Mouse (Mus musculus): ENCODE results near the gene Ankrd6. TPM values are rescaled to one million over a fixed set of nuclear protein-coding genes. Genes with fewer than 3 reads are reported as not detected.

Ankrd6 gene
- total and polyA plus RNA-seq, 2 experiments from 2014 or later, result 22.7 to 38.1 TPM

DNA sequence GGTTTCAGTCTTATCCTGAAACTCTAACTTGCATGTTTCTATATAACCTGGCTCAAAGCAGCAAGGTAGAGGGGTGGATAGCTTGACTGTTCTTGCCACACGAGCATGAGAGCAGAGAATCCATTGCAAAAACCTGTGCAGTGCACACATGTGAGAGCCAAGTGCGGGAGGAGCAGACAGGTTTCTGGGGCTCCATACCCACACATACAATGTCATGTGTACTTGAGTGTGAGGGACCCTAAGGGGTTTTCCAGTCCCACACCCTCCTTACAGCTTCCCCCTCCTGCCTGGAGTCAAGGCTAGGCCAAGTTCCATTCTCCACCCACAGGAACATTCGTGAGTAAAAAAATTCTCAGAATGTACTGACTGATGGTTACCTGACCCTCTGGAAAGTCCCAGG, 10.8 kb upstream of the Ankrd6 start:
- no peak overlapping the region for H3K9ac ChIP-seq (replicated peaks; ENCODE audit: low read length, poor library complexity, severe bottlenecking)
- H3K4me1 ChIP-seq (ENCODE audit: insufficient read depth, low read length), result no peaks in the 10 kb centered on the region
- H3K27me3 ChIP-seq (ENCODE audit: insufficient read depth, low read length), result no peaks in the 10 kb centered on the region
- no peak for TF ChIP-seq CTCF (IDR thresholded peaks at IDR 0.05)
- H3K4me2 ChIP-seq (ENCODE audit: low read depth, low read length, poor library complexity, severe bottlenecking), result no peak overlapping the region
- DNase-seq (ENCODE audit: low spot score) (no peak), ATAC-seq (ENCODE audit: low FRiP score) (no peak)
- H3K9me3 ChIP-seq (ENCODE audit: low read length), result no peaks in the 10 kb centered on the region
- no peak overlapping the region for H3K4me3 ChIP-seq (ENCODE audit: low read depth, low read length)
- 83% methylated on average over 3 of the region's 3 CpGs for WGBS
- no peaks in the 10 kb centered on the region for H3K36me3 ChIP-seq (ENCODE audit: insufficient read depth, low read length)
- no peak overlapping the region for H3K27ac ChIP-seq (ENCODE audit: low read depth, low read length)

DNA sequence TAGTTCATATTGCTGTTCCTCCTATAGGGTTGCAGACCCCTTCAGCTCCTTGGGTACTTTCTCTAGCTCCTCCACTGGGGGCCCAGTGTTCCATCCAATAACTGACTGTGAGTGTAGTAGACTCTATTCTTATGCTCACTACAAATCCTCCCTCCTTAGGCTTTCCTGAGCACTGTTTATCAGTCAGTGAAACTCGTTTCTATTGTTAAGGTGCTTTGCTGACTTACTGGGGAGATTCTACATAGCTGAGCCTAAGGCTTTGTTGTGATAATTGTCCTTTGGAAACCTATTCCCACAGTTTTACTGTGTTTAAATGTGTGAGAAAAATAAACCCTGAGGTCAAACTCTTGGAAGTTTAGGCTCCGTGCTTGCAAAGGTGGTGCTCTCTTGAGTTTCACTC, 5.8 kb upstream of the Ankrd6 start:
- Histone ChIP-seq H3K4me2 (ENCODE audit: low read depth, low read length, poor library complexity, severe bottlenecking) (no peak overlapping the region), H3K27ac (ENCODE audit: low read depth, low read length) (no peak overlapping the region), H3K36me3 (ENCODE audit: insufficient read depth, low read length) (no peaks in the 10 kb centered on the region), H3K27me3 (ENCODE audit: insufficient read depth, low read length) (no peaks in the 10 kb centered on the region), H3K9me3 (ENCODE audit: low read length) (no peaks in the 10 kb centered on the region), H3K4me1 (ENCODE audit: insufficient read depth, low read length) (no peaks in the 10 kb centered on the region), H3K4me3 (ENCODE audit: low read depth, low read length) (no peak overlapping the region), H3K9ac (replicated peaks; ENCODE audit: low read length, poor library complexity, severe bottlenecking) (no peak overlapping the region)
- no peak for TF ChIP-seq CTCF (IDR thresholded peaks at IDR 0.05)
- no peak for ATAC-seq (ENCODE audit: low FRiP score)
- DNase-seq (ENCODE audit: low spot score), result no peak
- WGBS, result 28% methylated on average over 2 of the region's 2 CpGs

DNA sequence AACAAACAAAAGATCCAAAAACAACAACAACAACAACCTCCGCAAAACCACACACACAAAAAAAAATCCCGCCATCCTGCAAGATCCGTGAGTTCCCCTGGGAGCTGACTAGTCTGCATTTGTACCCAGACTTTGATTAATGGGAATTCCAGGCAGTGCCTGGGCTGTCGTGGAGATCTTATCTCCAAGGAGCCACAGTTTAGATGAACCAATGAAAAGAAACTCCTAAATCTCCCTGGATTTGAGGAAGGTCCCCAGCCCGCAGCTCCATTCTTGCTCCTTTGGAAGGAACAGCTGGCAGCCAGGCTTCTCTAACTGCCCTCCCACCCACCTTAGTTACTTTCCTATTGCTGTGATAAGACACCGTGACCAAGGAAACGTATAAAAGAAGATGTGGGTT, 2.0 kb upstream of the Ankrd6 start:
- no peak overlapping the region for H3K9ac ChIP-seq (replicated peaks; ENCODE audit: low read length, poor library complexity, severe bottlenecking)
- ATAC-seq (ENCODE audit: low FRiP score) (no peak), DNase-seq (ENCODE audit: low spot score) (peak; percentile 22)
- WGBS, result 24% methylated on average over 7 of the region's 7 CpGs
- no peak for TF ChIP-seq CTCF (IDR thresholded peaks at IDR 0.05)
- H3K36me3 ChIP-seq (ENCODE audit: insufficient read depth, low read length), result no peaks in the 10 kb centered on the region
- no peaks in the 10 kb centered on the region for H3K4me1 ChIP-seq (ENCODE audit: insufficient read depth, low read length)
- H3K4me3 ChIP-seq (ENCODE audit: low read depth, low read length), result no peak overlapping the region
- no peak overlapping the region for H3K27ac ChIP-seq (ENCODE audit: low read depth, low read length)
- H3K27me3 ChIP-seq (ENCODE audit: insufficient read depth, low read length), result no peaks in the 10 kb centered on the region
- no peaks in the 10 kb centered on the region for H3K9me3 ChIP-seq (ENCODE audit: low read length)
- no peak overlapping the region for H3K4me2 ChIP-seq (ENCODE audit: low read depth, low read length, poor library complexity, severe bottlenecking)

DNA sequence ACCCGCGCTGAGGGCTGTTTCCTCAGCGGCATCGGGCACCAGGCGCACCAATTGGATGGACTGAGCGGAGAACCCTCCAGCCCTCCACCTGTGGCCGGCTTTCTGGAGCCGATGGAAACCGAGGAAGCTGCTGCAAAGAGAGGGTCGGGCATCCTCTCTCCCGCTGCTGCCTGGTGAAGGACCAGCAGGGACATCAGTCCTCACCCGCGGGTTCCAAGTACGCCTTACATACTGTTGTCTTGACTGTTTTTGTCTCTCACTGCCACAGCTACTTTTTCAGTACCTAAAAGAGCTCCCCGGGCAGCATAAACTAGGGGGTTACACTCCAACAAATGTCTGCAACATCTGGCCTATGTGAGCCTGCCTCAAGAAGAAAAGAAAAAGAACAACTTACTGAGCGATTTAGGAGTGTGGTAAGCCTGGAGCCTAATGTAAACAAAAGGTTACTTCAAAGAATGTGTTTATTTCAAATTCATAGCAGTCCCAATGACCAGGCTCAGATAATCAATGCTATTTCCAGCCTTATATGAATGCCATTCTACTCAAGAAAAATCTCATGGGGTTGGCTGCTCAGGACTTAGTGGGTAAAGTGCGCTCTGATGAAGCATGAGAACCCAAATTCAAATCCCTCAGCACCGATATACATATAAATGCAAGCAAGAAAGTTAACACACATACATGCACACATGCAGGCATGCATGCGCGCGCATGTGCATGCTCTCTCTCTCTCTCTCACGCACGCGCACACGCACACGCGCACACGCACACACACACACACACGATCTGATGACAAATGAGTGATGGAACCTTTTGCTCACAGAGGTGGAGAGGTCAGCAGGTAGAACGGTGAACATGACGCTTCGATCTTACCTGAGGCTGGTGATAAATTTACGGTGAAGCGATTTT, 647 bp upstream of the Ankrd6 start:
- Histone ChIP-seq H3K36me3 (ENCODE audit: insufficient read depth, low read length) (no peaks in the 10 kb centered on the region), H3K27me3 (ENCODE audit: insufficient read depth, low read length) (no peaks in the 10 kb centered on the region), H3K4me1 (ENCODE audit: insufficient read depth, low read length) (no peaks in the 10 kb centered on the region), H3K27ac (ENCODE audit: low read depth, low read length) (no peak overlapping the region), H3K9me3 (ENCODE audit: low read length) (no peaks in the 10 kb centered on the region), H3K9ac (replicated peaks; ENCODE audit: low read length, poor library complexity, severe bottlenecking) (peak overlapping the region; percentile 64), H3K4me2 (ENCODE audit: low read depth, low read length, poor library complexity, severe bottlenecking) (peak overlapping the region; percentile 95), H3K4me3 (ENCODE audit: low read depth, low read length) (peak overlapping the region; percentile 73)
- 7% methylated on average over 34 of the region's 34 CpGs for WGBS
- DNase-seq (ENCODE audit: low spot score) (peak; percentile 27), ATAC-seq (ENCODE audit: low FRiP score) (no peak)
- TF ChIP-seq CTCF (IDR thresholded peaks at IDR 0.05), result no peak

DNA sequence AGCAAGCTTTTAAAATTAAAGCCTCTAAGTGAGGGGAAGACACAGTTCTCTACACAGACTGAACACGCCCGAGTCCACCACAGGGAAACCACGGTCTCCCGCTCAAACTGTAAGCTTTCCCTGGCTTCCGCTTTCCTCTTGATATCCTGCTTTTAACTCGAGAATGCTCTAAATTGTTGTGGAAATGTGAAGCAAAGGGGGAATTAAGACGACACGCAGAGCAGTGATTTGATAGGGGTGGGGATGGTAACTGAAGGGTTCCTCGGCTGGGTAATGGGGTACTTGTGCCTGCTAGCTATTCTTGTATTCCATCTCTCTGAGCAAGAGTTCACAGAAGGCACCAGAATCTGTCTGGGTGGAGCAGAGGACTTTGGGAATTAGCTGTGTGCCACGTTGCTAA, 1.9 kb downstream of the Ankrd6 start:
- Histone ChIP-seq H3K36me3 (ENCODE audit: insufficient read depth, low read length) (no peaks in the 10 kb centered on the region), H3K27ac (ENCODE audit: low read depth, low read length) (no peak overlapping the region), H3K9me3 (ENCODE audit: low read length) (no peaks in the 10 kb centered on the region), H3K27me3 (ENCODE audit: insufficient read depth, low read length) (no peaks in the 10 kb centered on the region), H3K4me3 (ENCODE audit: low read depth, low read length) (no peak overlapping the region), H3K4me2 (ENCODE audit: low read depth, low read length, poor library complexity, severe bottlenecking) (0 out of 2 replicates have a peak overlapping the region, but pooled peaks have one; percentile 3), H3K4me1 (ENCODE audit: insufficient read depth, low read length) (no peaks in the 10 kb centered on the region), H3K9ac (replicated peaks; ENCODE audit: low read length, poor library complexity, severe bottlenecking) (no peak overlapping the region)
- ATAC-seq (ENCODE audit: low FRiP score) (no peak), DNase-seq (ENCODE audit: low spot score) (no peak)
- TF ChIP-seq CTCF (IDR thresholded peaks at IDR 0.05), result no peak
- 36% methylated on average over 10 of the region's 10 CpGs for WGBS

DNA sequence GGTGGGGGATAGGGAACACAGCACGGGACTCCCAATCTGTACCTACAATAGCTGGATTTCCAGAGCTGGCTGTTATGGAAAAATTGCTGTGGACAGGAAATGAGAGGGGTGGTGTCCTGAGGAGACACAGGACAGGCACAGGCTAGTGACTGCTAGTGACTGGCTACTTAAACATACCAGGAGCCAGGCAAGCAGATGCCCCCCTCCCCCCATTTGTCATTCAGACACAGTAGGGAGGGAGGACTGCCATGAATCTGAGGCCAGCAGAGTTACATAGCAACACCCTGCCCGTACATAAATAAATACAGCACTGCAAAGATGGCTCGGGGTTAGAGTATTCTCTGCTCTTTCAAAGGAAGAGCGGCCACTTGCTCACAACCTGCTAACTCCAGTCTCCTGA, 3.0 kb downstream of the Ankrd6 start:
- Histone ChIP-seq H3K4me1 (ENCODE audit: insufficient read depth, low read length) (no peaks in the 10 kb centered on the region), H3K9me3 (ENCODE audit: low read length) (no peaks in the 10 kb centered on the region), H3K4me2 (ENCODE audit: low read depth, low read length, poor library complexity, severe bottlenecking) (no peak overlapping the region), H3K27me3 (ENCODE audit: insufficient read depth, low read length) (no peaks in the 10 kb centered on the region), H3K4me3 (ENCODE audit: low read depth, low read length) (no peak overlapping the region), H3K27ac (ENCODE audit: low read depth, low read length) (no peak overlapping the region), H3K9ac (replicated peaks; ENCODE audit: low read length, poor library complexity, severe bottlenecking) (no peak overlapping the region), H3K36me3 (ENCODE audit: insufficient read depth, low read length) (no peaks in the 10 kb centered on the region)
- ATAC-seq (ENCODE audit: low FRiP score) (no peak), DNase-seq (ENCODE audit: low spot score) (no peak)
- WGBS, result 23% methylated on average over 4 of the region's 4 CpGs
- no peak for TF ChIP-seq CTCF (IDR thresholded peaks at IDR 0.05)
